ENCODE assay signal across 8 mouse cellular contexts in the genomic region with DNA sequence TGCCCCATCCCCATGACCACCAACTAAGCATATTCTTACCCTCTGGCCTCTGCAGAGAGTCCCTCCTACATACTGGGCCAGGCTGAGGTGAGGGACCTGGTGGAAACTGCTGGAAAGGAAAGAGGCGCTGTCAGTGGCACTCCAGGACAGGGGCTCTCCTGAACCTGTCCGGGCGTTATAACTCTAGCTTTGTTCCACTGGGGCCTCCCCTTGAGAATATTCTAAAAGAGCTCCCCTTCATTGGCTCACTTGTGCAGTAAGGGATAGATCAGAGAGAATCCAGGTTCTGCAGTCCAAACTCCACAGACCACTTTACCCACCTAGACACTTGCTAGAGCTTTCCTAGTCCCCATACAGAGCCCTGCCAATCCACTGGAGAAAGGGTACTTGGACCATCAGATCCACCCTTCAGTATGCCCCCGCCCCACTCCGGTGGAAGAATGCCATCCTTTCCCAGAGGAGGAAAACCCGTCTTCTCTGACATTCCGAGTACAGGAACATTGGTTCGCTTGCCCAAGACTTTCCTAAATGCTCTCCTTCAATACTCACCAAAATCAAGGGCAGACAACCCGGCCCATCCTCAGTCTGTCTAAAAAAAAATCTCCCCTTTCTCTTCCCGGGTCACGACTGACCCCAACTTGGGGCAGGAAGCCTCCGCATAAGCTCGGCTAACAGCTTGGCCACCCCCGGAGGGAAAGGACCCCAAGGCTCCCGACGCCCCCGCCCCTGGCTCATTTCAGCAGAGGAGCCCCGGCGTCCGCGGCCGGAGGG. TPM values are rescaled to one million over a fixed set of nuclear protein-coding genes. Genes with fewer than 3 reads are reported as not detected.
A peak's percentile ranks its signal among the peaks of the same experiment; 100 is the strongest.
DNase-seq lines count a peak whose midpoint lies in the region; ATAC-seq and TF ChIP-seq lines count a peak whose summit lies in the region.
"Had no signal": no experiment of that assay in that cellular context is flagged by ENCODE, and none has a peak within 500 bp of the region (broad histone marks: within the 10 kb centered on the region; RNA-seq: fewer than 3 reads in every experiment).

No protein-coding gene starts in this region.

- H3K36me3 ChIP-seq in lung, embryonic 16.5 days (ENCODE audit: control insufficient read depth, insufficient read depth, low read length): peaks cover 2% of the 10 kb centered on the region; the same call in 1 of the 2 replicates
- H3K36me3 ChIP-seq in embryonic facial prominence, embryonic 12.5 days: peaks cover 18% of the 10 kb centered on the region
- H3K36me3 ChIP-seq in hindbrain, embryonic 13.5 days: no peaks in the 10 kb centered on the region
- H3K36me3 ChIP-seq in midbrain, postnatal 0 days (ENCODE audit: insufficient read depth, low read length): no peaks in the 10 kb centered on the region

- H3K9ac ChIP-seq in lung, embryonic 16.5 days (ENCODE audit: low read length): peak overlapping the region; percentile 81
- H3K9ac ChIP-seq in embryonic facial prominence, embryonic 12.5 days: peak overlapping the region; percentile 95
- H3K9ac ChIP-seq in hindbrain, embryonic 13.5 days: peak overlapping the region; percentile 74
- peak overlapping the region; percentile 75 for H3K9ac ChIP-seq in midbrain, postnatal 0 days (replicated peaks; ENCODE audit: low read length, poor library complexity, severe bottlenecking)

- peak overlapping the region; percentile 74 for H3K4me3 ChIP-seq in lung, embryonic 16.5 days (ENCODE audit: low read length)
- H3K4me3 ChIP-seq in embryonic facial prominence, embryonic 12.5 days: peak overlapping the region; percentile 73
- peak overlapping the region; percentile 51 for H3K4me3 ChIP-seq in hindbrain, embryonic 13.5 days
- peak overlapping the region; percentile 56 for H3K4me3 ChIP-seq in midbrain, postnatal 0 days (ENCODE audit: low read depth, low read length)

- TF ChIP-seq CTCF in midbrain, postnatal 0 days (IDR thresholded peaks at IDR 0.05): no peak

- peak overlapping the region; percentile 91 for H3K27ac ChIP-seq in lung, embryonic 16.5 days (ENCODE audit: low read length)
- peak overlapping the region; percentile 99 for H3K27ac ChIP-seq in embryonic facial prominence, embryonic 12.5 days
- H3K27ac ChIP-seq in hindbrain, embryonic 13.5 days: peak overlapping the region; percentile 26; the same call in 1 of the 2 replicates
- no peak overlapping the region for H3K27ac ChIP-seq in midbrain, postnatal 0 days (ENCODE audit: low read depth, low read length)

- WGBS in lung, embryonic 16.5 days: 8% methylated on average over 22 of the region's 22 CpGs
- WGBS in embryonic facial prominence, embryonic 12.5 days: 2% methylated on average over 22 of the region's 22 CpGs
- WGBS in hindbrain, embryonic 13.5 days: 8% methylated on average over 21 of the region's 22 CpGs
- WGBS in midbrain, postnatal 0 days: 8% methylated on average over 22 of the region's 22 CpGs

- no peak for DNase-seq in lung, postnatal 10 days
- no peak for DNase-seq in midbrain, postnatal 0 days (ENCODE audit: low spot score)
- no peak for DNase-seq in thymus, adult 18-20 months
- DNase-seq in layer of hippocampus, adult 11-12 months (ENCODE audit: low spot score): no peak

- H3K4me1 ChIP-seq in lung, embryonic 16.5 days (replicated peaks; ENCODE audit: control insufficient read depth, insufficient read depth, low read length): peaks cover 38% of the 10 kb centered on the region
- H3K4me1 ChIP-seq in embryonic facial prominence, embryonic 12.5 days: peaks cover 62% of the 10 kb centered on the region
- peaks cover 26% of the 10 kb centered on the region for H3K4me1 ChIP-seq in hindbrain, embryonic 13.5 days (replicated peaks)
- H3K4me1 ChIP-seq in midbrain, postnatal 0 days (ENCODE audit: insufficient read depth, low read length): no peaks in the 10 kb centered on the region

- no peak for ATAC-seq in lung, embryonic 16.5 days (ENCODE audit: low read depth)
- ATAC-seq in embryonic facial prominence, embryonic 12.5 days (ENCODE audit: insufficient number of reproducible peaks, insufficient read depth, low FRiP score, low TSS enrichment): no peak
- ATAC-seq in hindbrain, embryonic 13.5 days (ENCODE audit: low FRiP score): no peak
- no peak; the same call in 1 of the 2 replicates for ATAC-seq in midbrain, postnatal 0 days (ENCODE audit: low FRiP score)

- H3K27me3 ChIP-seq in lung, embryonic 16.5 days (ENCODE audit: control insufficient read depth, insufficient read depth, low read depth, low read length): no peaks in the 10 kb centered on the region
- H3K27me3 ChIP-seq in embryonic facial prominence, embryonic 12.5 days: no peaks in the 10 kb centered on the region
- H3K27me3 ChIP-seq in hindbrain, embryonic 13.5 days: peaks cover 85% of the 10 kb centered on the region
- H3K27me3 ChIP-seq in midbrain, postnatal 0 days (ENCODE audit: insufficient read depth, low read length): peaks cover 5% of the 10 kb centered on the region; the same call in 1 of the 2 replicates

- peak overlapping the region; percentile 74 for H3K4me2 ChIP-seq in lung, embryonic 16.5 days (ENCODE audit: low read depth, low read length)
- peak overlapping the region; percentile 84 for H3K4me2 ChIP-seq in embryonic facial prominence, embryonic 12.5 days (replicated peaks)
- H3K4me2 ChIP-seq in hindbrain, embryonic 13.5 days: peak overlapping the region; percentile 86
- H3K4me2 ChIP-seq in midbrain, postnatal 0 days (ENCODE audit: low read depth, low read length, poor library complexity, severe bottlenecking): peak overlapping the region; percentile 95

- H3K9me3 ChIP-seq in lung, embryonic 16.5 days (ENCODE audit: control insufficient read depth, low read length): no peaks in the 10 kb centered on the region
- no peaks in the 10 kb centered on the region for H3K9me3 ChIP-seq in embryonic facial prominence, embryonic 12.5 days
- H3K9me3 ChIP-seq in hindbrain, embryonic 13.5 days: no peaks in the 10 kb centered on the region
- no peaks in the 10 kb centered on the region for H3K9me3 ChIP-seq in midbrain, postnatal 0 days (ENCODE audit: low read length)

RNA-seq across cellular contexts. Expression of a gene that starts 0.7 kb away (rescaled TPM):
- 46.7 and 46.9 TPM in 2 replicates for polyA plus RNA-seq in lung, embryonic 16.5 days (2015; fragmentation: Nextera tagmentation; extraction: Ambion mirVana)
- polyA plus RNA-seq in embryonic facial prominence, embryonic 12.5 days (2016; fragmentation: Nextera tagmentation; extraction: Ambion mirVana): 121 and 123 TPM in 2 replicates
- 5.7 and 7.1 TPM in 2 replicates for polyA plus RNA-seq in hindbrain, embryonic 13.5 days (2015; fragmentation: Nextera tagmentation; extraction: Ambion mirVana)
- 4.4 and 12.6 TPM in 2 replicates for total RNA-seq in midbrain, postnatal 0 days (2014; rRNA removed)
- polyA plus RNA-seq in midbrain, postnatal 0 days (2015; fragmentation: Nextera tagmentation; extraction: Ambion mirVana): 3.9 and 4.2 TPM in 2 replicates

RNA-seq across cellular contexts. Expression of a gene that starts 13.7 kb away (rescaled TPM):
- polyA plus RNA-seq in lung, embryonic 16.5 days (2015; fragmentation: Nextera tagmentation; extraction: Ambion mirVana): 0.34 and 0.57 TPM in 2 replicates
- 0.99 and 1.1 TPM in 2 replicates for polyA plus RNA-seq in embryonic facial prominence, embryonic 12.5 days (2016; fragmentation: Nextera tagmentation; extraction: Ambion mirVana)
- 0.14 and 0.22 TPM in 2 replicates for polyA plus RNA-seq in hindbrain, embryonic 13.5 days (2015; fragmentation: Nextera tagmentation; extraction: Ambion mirVana)
- total RNA-seq in midbrain, postnatal 0 days (2014; rRNA removed): not detected in 2 replicates
- polyA plus RNA-seq in midbrain, postnatal 0 days (2015; fragmentation: Nextera tagmentation; extraction: Ambion mirVana): not detected in 2 replicates
- polyA plus RNA-seq: erythroblast, embryonic 14.5 days had no signal

RNA-seq across cellular contexts. Expression of a gene that starts 22.6 kb away (rescaled TPM):
- polyA plus RNA-seq in lung, embryonic 16.5 days (2015; fragmentation: Nextera tagmentation; extraction: Ambion mirVana): 58.3 and 61.1 TPM in 2 replicates
- polyA plus RNA-seq in embryonic facial prominence, embryonic 12.5 days (2016; fragmentation: Nextera tagmentation; extraction: Ambion mirVana): 57.9 and 60.1 TPM in 2 replicates
- 54.7 TPM in 2 replicates for polyA plus RNA-seq in hindbrain, embryonic 13.5 days (2015; fragmentation: Nextera tagmentation; extraction: Ambion mirVana)
- total RNA-seq in midbrain, postnatal 0 days (2014; rRNA removed): 43.3 and 59.3 TPM in 2 replicates
- 63.5 and 67.3 TPM in 2 replicates for polyA plus RNA-seq in midbrain, postnatal 0 days (2015; fragmentation: Nextera tagmentation; extraction: Ambion mirVana)

RNA-seq across cellular contexts. Expression of a gene that starts 24.9 kb away (rescaled TPM):
- polyA plus RNA-seq in lung, embryonic 16.5 days (2015; fragmentation: Nextera tagmentation; extraction: Ambion mirVana): 3.0 and 3.9 TPM in 2 replicates
- polyA plus RNA-seq in embryonic facial prominence, embryonic 12.5 days (2016; fragmentation: Nextera tagmentation; extraction: Ambion mirVana): 1.9 and 2.6 TPM in 2 replicates
- polyA plus RNA-seq in hindbrain, embryonic 13.5 days (2015; fragmentation: Nextera tagmentation; extraction: Ambion mirVana): 0.45 and 1.5 TPM in 2 replicates
- 0.88 and 1.5 TPM in 2 replicates for total RNA-seq in midbrain, postnatal 0 days (2014; rRNA removed)
- polyA plus RNA-seq in midbrain, postnatal 0 days (2015; fragmentation: Nextera tagmentation; extraction: Ambion mirVana): 1.1 and 1.2 TPM in 2 replicates

RNA-seq across cellular contexts. Expression of a gene that starts 39.5 kb away (rescaled TPM):
- 27.3 and 30.6 TPM in 2 replicates for polyA plus RNA-seq in lung, embryonic 16.5 days (2015; fragmentation: Nextera tagmentation; extraction: Ambion mirVana)
- polyA plus RNA-seq in embryonic facial prominence, embryonic 12.5 days (2016; fragmentation: Nextera tagmentation; extraction: Ambion mirVana): 36.1 and 37.1 TPM in 2 replicates
- polyA plus RNA-seq in hindbrain, embryonic 13.5 days (2015; fragmentation: Nextera tagmentation; extraction: Ambion mirVana): 7.0 and 7.2 TPM in 2 replicates
- total RNA-seq in midbrain, postnatal 0 days (2014; rRNA removed): 2.7 and 4.5 TPM in 2 replicates
- polyA plus RNA-seq in midbrain, postnatal 0 days (2015; fragmentation: Nextera tagmentation; extraction: Ambion mirVana): 1.7 and 2.7 TPM in 2 replicates
